Mouse (Mus musculus) testis, adult 2 months (tissue): ENCODE measurements at regions not wholly inside any gene's neighbourhood (a gene's known extent, or its start where the extent isn't known, plus 50 kb on each side); places are given as distances from the start of the nearest gene placed in this dataset.

Source experiments
- CTCF ChIP-seq: fragments of 200-500 bp; IDR thresholded peaks from 2 replicates; pipeline ENCODE4 v1.5.1; 2012; ENCODE audit warnings: low read depth, mild to moderate bottlenecking, inconsistent platforms, low read length, moderate library complexity; ENCODE audit not compliant: control insufficient read depth, insufficient read depth, insufficient replicate concordance
- POLR2A ChIP-seq: fragments of 200-500 bp; IDR thresholded peaks from 2 replicates; pipeline ENCODE4 v1.6.1; 2012; ENCODE audit warnings: low read depth, mild to moderate bottlenecking, inconsistent platforms, low read length, moderate library complexity; ENCODE audit not compliant: control insufficient read depth

GRCm38 (mm10) chr16:77322338-77322737, 279.6 kb downstream of the Gm11146 start:
- TF ChIP-seq CTCF = no peak
- no peak for TF ChIP-seq POLR2A
